Mouse (Mus musculus): ENCODE measurements around the gene Nek4.
A peak's percentile ranks its signal among the peaks of the same experiment; 100 is the strongest.

Gene Nek4

GRCm38 (mm10) chr14:30951154-30951825, at the start of gene Nek4:
TSS of gene Nek4 (plus strand) at chr14:30951377.
- peak; percentile 92 for DNase-seq (ENCODE audit: low spot score)

- no peak for DNase-seq (ENCODE audit: low spot score)
These were observed 48.5 kb upstream of the Nek4 start for GRCm38 (mm10) chr14:30902628-30903027.

GRCm38 (mm10) chr14:30903036-30903435, 48.1 kb upstream of the Nek4 start:
- DNase-seq (ENCODE audit: low spot score) = no peak

- DNase-seq (ENCODE audit: low spot score) = no peak
These were observed 46.9 kb upstream of the Nek4 start for GRCm38 (mm10) chr14:30904307-30904706.

- no peak for DNase-seq (ENCODE audit: low spot score)
These were observed 45.2 kb upstream of the Nek4 start for GRCm38 (mm10) chr14:30906001-30906400.

- DNase-seq (ENCODE audit: low spot score) = no peak
These were observed 43.3 kb upstream of the Nek4 start for GRCm38 (mm10) chr14:30907814-30908265.

- no peak for DNase-seq (ENCODE audit: low spot score)
These were observed 40.0 kb upstream of the Nek4 start for GRCm38 (mm10) chr14:30911141-30911540.

- no peak for DNase-seq (ENCODE audit: low spot score)
These were observed 38.5 kb upstream of the Nek4 start for GRCm38 (mm10) chr14:30912641-30913040.

GRCm38 (mm10) chr14:30913404-30913803, 37.8 kb upstream of the Nek4 start:
- DNase-seq (ENCODE audit: low spot score) = peak; percentile 12

GRCm38 (mm10) chr14:30916516-30916915, 34.7 kb upstream of the Nek4 start:
- no peak for DNase-seq (ENCODE audit: low spot score)

GRCm38 (mm10) chr14:30922053-30922670, 29.0 kb upstream of the Nek4 start:
- no peak for DNase-seq (ENCODE audit: low spot score)

GRCm38 (mm10) chr14:30923375-30924105, 27.6 kb upstream of the Nek4 start, which contains the start of gene Itih3:
TSS of gene Itih3 (minus strand) at chr14:30923760.
- DNase-seq (ENCODE audit: low spot score) = no peak

GRCm38 (mm10) chr14:30925492-30925891, 25.7 kb upstream of the Nek4 start:
- no peak for DNase-seq (ENCODE audit: low spot score)

- DNase-seq (ENCODE audit: low spot score) = no peak
These were observed 20.8 kb upstream of the Nek4 start for GRCm38 (mm10) chr14:30930386-30930785.

- no peak for DNase-seq (ENCODE audit: low spot score)
These were observed 17.8 kb upstream of the Nek4 start for GRCm38 (mm10) chr14:30933351-30933750.

GRCm38 (mm10) chr14:30942254-30942653, 8.9 kb upstream of the Nek4 start:
- DNase-seq (ENCODE audit: low spot score) = no peak

- DNase-seq (ENCODE audit: low spot score) = no peak
These were observed 8.1 kb upstream of the Nek4 start, which contains the start of gene Itih1 for GRCm38 (mm10) chr14:30943038-30943437. TSS of gene Itih1 (minus strand) at chr14:30943289.

- peak; percentile 70 for DNase-seq (ENCODE audit: low spot score)
These were observed 7.1 kb upstream of the Nek4 start for GRCm38 (mm10) chr14:30943860-30944674.

GRCm38 (mm10) chr14:30944745-30945144, 6.4 kb upstream of the Nek4 start:
- no peak for DNase-seq (ENCODE audit: low spot score)

- no peak for DNase-seq (ENCODE audit: low spot score)
These were observed 1.2 kb upstream of the Nek4 start for GRCm38 (mm10) chr14:30949986-30950385.

GRCm38 (mm10) chr14:30958517-30958916, 7.3 kb downstream of the Nek4 start:
- DNase-seq (ENCODE audit: low spot score) = no peak

GRCm38 (mm10) chr14:30959031-30959430, 7.9 kb downstream of the Nek4 start:
- no peak for DNase-seq (ENCODE audit: low spot score)

Data from ovary, postnatal 14 days (tissue).